Mouse (Mus musculus): ENCODE data around the gene Fdps. TPM values are rescaled to one million over a fixed set of nuclear protein-coding genes. Genes with fewer than 3 reads are reported as not detected.

The Fdps gene
- polyA plus RNA-seq (2012; rRNA removed; ENCODE audit: low replicate concordance) = 79.2 and 117 TPM in 2 replicates

GRCm38 (mm10) chr3:89101812-89102494 is at the start of gene Fdps:
Gene Fdps, minus strand, starts transcription at chr3:89101959.

GRCm38 (mm10) chr3:89135958-89136357 is 34.2 kb upstream of the Fdps start, which contains the start of gene Pklr:
Gene Pklr, plus strand, starts transcription at chr3:89136142.

GRCm38 (mm10) chr3:89100811-89101210 is 948 bp downstream of the Fdps start, which contains the start of gene Gm43738:
Gene Gm43738, minus strand, starts transcription at chr3:89101099.

DNA sequence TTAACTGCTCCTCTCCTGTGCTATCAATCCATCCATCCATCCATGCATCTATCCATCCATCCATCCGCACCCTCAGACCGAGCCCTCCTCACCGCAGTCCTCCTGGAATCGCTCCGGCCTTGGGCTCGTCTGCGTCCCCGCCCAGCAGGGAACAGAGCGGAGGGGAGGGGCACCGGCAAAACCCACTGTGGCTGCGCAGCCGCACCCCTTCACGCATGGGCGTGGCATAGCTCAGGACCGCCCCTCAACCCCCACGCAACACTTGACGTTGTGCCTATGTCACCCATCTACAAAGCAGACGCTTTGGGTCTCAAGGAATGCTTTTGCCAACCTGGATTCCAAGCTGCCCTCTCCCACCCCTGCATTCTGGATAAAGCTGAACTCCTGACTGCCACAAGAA is 8.6 kb downstream of the Fdps start, which contains the start of gene Rusc1:
Gene Rusc1, minus strand, starts transcription at position 137 of the 400 bp plus-strand sequence.

Other genes with a start within 250 kb of the Fdps start
- gene Msto1, start 188.0 kb downstream of the Fdps start, polyA plus RNA-seq (2012; rRNA removed; ENCODE audit: low replicate concordance) = 38.9 and 47.2 TPM in 2 replicates
- gene Ash1l, start 151.3 kb downstream of the Fdps start, polyA plus RNA-seq (2012; rRNA removed; ENCODE audit: low replicate concordance) = 9.7 and 15.2 TPM in 2 replicates
- gene Dap3, start 150.8 kb downstream of the Fdps start, polyA plus RNA-seq (2012; rRNA removed; ENCODE audit: low replicate concordance) = 57.8 and 63.5 TPM in 2 replicates
- 34.6 and 53.0 TPM in 2 replicates for gene Rusc1, start 8.6 kb downstream of the Fdps start, polyA plus RNA-seq (2012; rRNA removed; ENCODE audit: low replicate concordance)
- gene Gm43738, start 860 bp downstream of the Fdps start, polyA plus RNA-seq (2012; rRNA removed; ENCODE audit: low replicate concordance) = not detected in 2 replicates
- gene Pklr, start 34.2 kb upstream of the Fdps start, polyA plus RNA-seq (2012; rRNA removed; ENCODE audit: low replicate concordance) = 1.9 TPM in 1 of 2 replicates, not detected in the other
- 0.11 and 1.8 TPM in 2 replicates for gene Hcn3, start 58.2 kb upstream of the Fdps start, polyA plus RNA-seq (2012; rRNA removed; ENCODE audit: low replicate concordance)
- 52.1 and 101 TPM in 2 replicates for gene Clk2, start 62.8 kb upstream of the Fdps start, polyA plus RNA-seq (2012; rRNA removed; ENCODE audit: low replicate concordance)
- gene Scamp3, start 75.5 kb upstream of the Fdps start, polyA plus RNA-seq (2012; rRNA removed; ENCODE audit: low replicate concordance) = 176 and 177 TPM in 2 replicates
- 30.0 and 81.4 TPM in 2 replicates for gene Fam189b, start 81.2 kb upstream of the Fdps start, polyA plus RNA-seq (2012; rRNA removed; ENCODE audit: low replicate concordance)
- gene Gba, start 101.0 kb upstream of the Fdps start, polyA plus RNA-seq (2012; rRNA removed; ENCODE audit: low replicate concordance) = 119 and 134 TPM in 2 replicates
- 55.5 and 268 TPM in 2 replicates for gene Thbs3, start 113.2 kb upstream of the Fdps start, polyA plus RNA-seq (2012; rRNA removed; ENCODE audit: low replicate concordance)
- 170 and 192 TPM in 2 replicates for gene Mtx1, start 125.1 kb upstream of the Fdps start, polyA plus RNA-seq (2012; rRNA removed; ENCODE audit: low replicate concordance)
- 2.8 and 52.8 TPM in 2 replicates for gene Muc1, start 127.1 kb upstream of the Fdps start, polyA plus RNA-seq (2012; rRNA removed; ENCODE audit: low replicate concordance)
- gene Krtcap2, start 144.0 kb upstream of the Fdps start, polyA plus RNA-seq (2012; rRNA removed; ENCODE audit: low replicate concordance) = 112 and 194 TPM in 2 replicates
- gene Trim46, start 144.3 kb upstream of the Fdps start, polyA plus RNA-seq (2012; rRNA removed; ENCODE audit: low replicate concordance) = 5.0 and 16.6 TPM in 2 replicates
- 369 and 505 TPM in 2 replicates for gene Dpm3, start 157.4 kb upstream of the Fdps start, polyA plus RNA-seq (2012; rRNA removed; ENCODE audit: low replicate concordance)
- gene Slc50a1, start 168.6 kb upstream of the Fdps start, polyA plus RNA-seq (2012; rRNA removed; ENCODE audit: low replicate concordance) = 187 and 197 TPM in 2 replicates
- gene Efna1, start 179.2 kb upstream of the Fdps start, polyA plus RNA-seq (2012; rRNA removed; ENCODE audit: low replicate concordance) = 42.8 and 59.6 TPM in 2 replicates
- 0.56 and 5.8 TPM in 2 replicates for gene Efna3, start 221.0 kb upstream of the Fdps start, polyA plus RNA-seq (2012; rRNA removed; ENCODE audit: low replicate concordance)
- gene Efna4, start 236.1 kb upstream of the Fdps start, polyA plus RNA-seq (2012; rRNA removed; ENCODE audit: low replicate concordance) = 3.7 and 48.7 TPM in 2 replicates
- gene Adam15, start 248.0 kb upstream of the Fdps start, polyA plus RNA-seq (2012; rRNA removed; ENCODE audit: low replicate concordance) = 211 and 374 TPM in 2 replicates

Measured in subcutaneous adipose tissue, adult 2 months (tissue).